Mouse (Mus musculus) limb, embryonic 14.5 days (tissue): ENCODE results near the gene Trim17. TPM values are rescaled to one million over a fixed set of nuclear protein-coding genes. Genes with fewer than 3 reads are reported as not detected.

Experiments
- ATAC-seq: fragments of 200-750 bp; cut with Nextera tagmentation; 2 replicates; pipeline ENCODE4 v1.8.0; 2017; ENCODE audit warnings: low read depth, moderate number of reproducible peaks, moderate TSS enrichment; ENCODE audit not compliant: low FRiP score
- DNase-seq: peaks from one replicate; pipeline ENCODE4 v3.0.0-alpha.2; 2015; ENCODE audit warnings: low spot score
- H3K27ac ChIP-seq: fragments of 300-500 bp; sonication (generic); replicated peaks from 2 replicates; pipeline ENCODE4 v1.5.1; 2014; ENCODE audit warnings: low read depth, mild to moderate bottlenecking, low read length, moderate library complexity, mixed read lengths
- H3K27me3 ChIP-seq: fragments of 300-500 bp; sonication (generic); 2 replicates; pipeline ENCODE4 v1.6.1; 2014; ENCODE audit warnings: low read length, mixed read lengths; ENCODE audit not compliant: control insufficient read depth, insufficient read depth
- H3K36me3 ChIP-seq: fragments of 300-500 bp; sonication (generic); 2 replicates; pipeline ENCODE4 v1.6.1; 2014; ENCODE audit warnings: mild to moderate bottlenecking, low read length, moderate library complexity, mixed read lengths; ENCODE audit not compliant: control insufficient read depth, insufficient read depth
- H3K4me1 ChIP-seq: fragments of 300-500 bp; sonication (generic); 2 replicates; pipeline ENCODE4 v1.6.1; 2014; ENCODE audit warnings: antibody characterized with exemption, low read length, mixed read lengths; ENCODE audit not compliant: control insufficient read depth, insufficient read depth
- H3K4me2 ChIP-seq: fragments of 300-500 bp; sonication (generic); replicated peaks from 2 replicates; pipeline ENCODE4 v1.6.1; 2014; ENCODE audit warnings: low read depth, mild to moderate bottlenecking, low read length, moderate library complexity; ENCODE audit not compliant: severe bottlenecking
- H3K4me3 ChIP-seq: fragments of 300-500 bp; sonication (generic); replicated peaks from 2 replicates; pipeline ENCODE4 v1.5.1; 2014; ENCODE audit warnings: low read length
- H3K9ac ChIP-seq: fragments of 300-500 bp; sonication (generic); 2 replicates; pipeline ENCODE4 v1.6.1; 2014; ENCODE audit warnings: mild to moderate bottlenecking, low read depth, low read length, moderate library complexity; ENCODE audit not compliant: severe bottlenecking
- H3K9me3 ChIP-seq: fragments of 300-500 bp; sonication (generic); 2 replicates; pipeline ENCODE4 v1.6.1; 2016; ENCODE audit warnings: low read length; ENCODE audit not compliant: control insufficient read depth
- POLR2A ChIP-seq: fragments of 200-500 bp; IDR thresholded peaks from 2 replicates; pipeline ENCODE4 v1.8.0; 2012; ENCODE audit warnings: inconsistent platforms, mild to moderate bottlenecking, moderate library complexity, borderline replicate concordance; ENCODE audit not compliant: insufficient read depth, insufficient read length; ENCODE audit errors: extremely low read depth
- WGBS: fragments of 180-500 bp; shearing (Covaris S2); extraction: QIAGEN DNeasy Blood & Tissue Kit; methylation state at CpG from one replicate; pipeline ENCODE4 v1.1.7; 2014; 5-methylcytosine and 5-hydroxymethylcytosine counted together
- polyA plus RNA-seq, 2 experiments: library from polyadenylated mRNA; depleted of rRNA in 1 of 2; stranded (reverse) in 1 of 2; unstranded in 1 of 2; fragments of >200 nt; fragmentation: Nextera tagmentation in 1 of 2; extraction: Ambion mirVana in 1 of 2; gene quantifications; 2 replicates each; pipeline versions ENCODE4 v1.2.1 to v1.2.3; 2012 to 2014

The Trim17 gene
- polyA plus RNA-seq, 2 experiments, result 0.87 to 1.2 TPM

DNA sequence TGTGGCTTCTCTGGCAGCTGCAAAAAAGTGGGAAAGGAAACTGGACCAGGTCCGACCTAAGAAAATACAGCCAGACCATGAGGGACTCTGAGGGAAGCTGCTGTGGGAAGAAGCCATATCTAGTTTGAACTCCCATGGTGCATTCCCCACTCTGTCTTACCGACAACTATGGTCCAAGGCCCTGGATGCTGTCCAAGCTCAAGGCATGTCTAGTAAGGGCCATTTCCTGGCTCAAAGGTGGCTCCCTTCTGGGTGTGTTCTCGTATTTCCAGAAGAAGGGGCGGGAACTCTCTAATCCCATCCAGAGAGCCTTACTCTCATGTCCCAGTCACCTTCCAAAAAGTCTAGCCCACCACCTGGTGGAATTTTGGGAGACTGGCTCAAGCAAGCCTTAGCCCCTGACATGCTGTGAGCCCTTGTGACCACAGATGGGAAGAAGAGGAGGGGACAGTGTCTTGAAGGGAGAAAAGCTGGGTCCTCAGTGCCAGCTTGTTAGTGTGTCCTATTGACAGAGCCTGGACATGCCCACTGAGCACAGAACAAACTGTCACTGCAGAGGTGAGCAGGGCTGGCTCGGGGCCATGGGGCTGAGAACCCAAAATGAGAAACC is 26.0 kb downstream of the Trim17 start:
- no peak for TF ChIP-seq POLR2A
- peak overlapping the region; percentile 95; the same call in 1 of the 2 replicates for H3K4me2 ChIP-seq
- H3K27ac ChIP-seq, result no peak overlapping the region
- peaks cover 15% of the 10 kb centered on the region for H3K4me1 ChIP-seq
- H3K27me3 ChIP-seq, result no peaks in the 10 kb centered on the region
- ATAC-seq (no peak), DNase-seq (no peak)
- H3K36me3 ChIP-seq, result peaks cover 41% of the 10 kb centered on the region
- WGBS, result 57% methylated on average over 5 of the region's 5 CpGs
- H3K4me3 ChIP-seq, result no peak overlapping the region; the same call in 1 of the 2 replicates
- H3K9me3 ChIP-seq, result no peaks in the 10 kb centered on the region
- H3K9ac ChIP-seq, result no peak overlapping the region

DNA sequence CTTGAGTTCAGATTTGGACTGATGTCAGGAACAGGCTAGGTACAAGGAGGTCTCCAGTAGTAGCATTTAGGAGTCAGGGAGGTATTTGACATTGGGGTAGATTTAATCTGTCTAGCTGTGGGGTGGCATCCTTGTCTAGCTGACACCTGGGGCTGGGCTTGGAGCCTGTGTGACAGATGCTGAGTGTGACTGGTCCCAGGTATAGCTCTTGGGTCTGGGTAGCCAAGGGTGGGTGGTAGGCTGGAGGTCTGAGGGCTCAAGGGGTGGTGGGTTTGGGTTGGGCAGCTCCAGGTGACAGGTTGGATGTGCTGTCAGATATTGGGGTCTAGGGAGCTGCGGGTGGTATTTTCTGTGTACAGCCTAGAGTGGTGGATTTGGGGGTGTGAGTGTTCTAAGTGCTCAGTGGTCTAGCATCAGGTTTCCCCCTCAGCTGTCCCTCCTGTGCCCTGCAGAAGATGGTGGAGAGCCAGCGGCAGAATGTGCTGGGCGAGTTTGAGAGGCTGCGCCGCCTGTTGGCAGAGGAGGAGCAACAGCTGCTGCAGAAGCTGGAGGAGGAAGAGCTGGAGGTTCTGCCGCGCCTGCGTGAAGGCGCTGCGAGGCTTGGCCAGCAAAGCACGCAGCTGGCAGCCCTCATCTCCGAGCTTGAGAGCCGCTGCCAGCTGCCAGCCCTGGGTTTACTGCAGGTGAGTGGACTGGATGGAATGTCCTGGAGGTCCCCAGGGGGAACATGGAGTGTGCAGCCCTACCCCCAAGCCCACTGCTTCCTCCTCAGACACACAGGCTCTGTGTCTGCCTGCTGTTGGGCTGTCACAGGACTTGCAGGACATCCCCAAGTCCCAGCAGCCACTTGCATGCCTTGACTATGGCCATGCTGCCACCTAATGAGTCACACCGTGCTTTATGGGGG is 27.3 kb downstream of the Trim17 start:
- Histone ChIP-seq H3K27ac (no peak overlapping the region), H3K9ac (no peak overlapping the region), H3K9me3 (no peaks in the 10 kb centered on the region), H3K4me3 (no peak overlapping the region), H3K4me2 (no peak overlapping the region), H3K36me3 (peaks cover 54% of the 10 kb centered on the region), H3K4me1 (peaks cover 15% of the 10 kb centered on the region), H3K27me3 (no peaks in the 10 kb centered on the region)
- TF ChIP-seq POLR2A, result no peak
- WGBS, result 68% methylated on average over 13 of the region's 14 CpGs
- ATAC-seq (peak; percentile 53), DNase-seq (peak; percentile 45)

DNA sequence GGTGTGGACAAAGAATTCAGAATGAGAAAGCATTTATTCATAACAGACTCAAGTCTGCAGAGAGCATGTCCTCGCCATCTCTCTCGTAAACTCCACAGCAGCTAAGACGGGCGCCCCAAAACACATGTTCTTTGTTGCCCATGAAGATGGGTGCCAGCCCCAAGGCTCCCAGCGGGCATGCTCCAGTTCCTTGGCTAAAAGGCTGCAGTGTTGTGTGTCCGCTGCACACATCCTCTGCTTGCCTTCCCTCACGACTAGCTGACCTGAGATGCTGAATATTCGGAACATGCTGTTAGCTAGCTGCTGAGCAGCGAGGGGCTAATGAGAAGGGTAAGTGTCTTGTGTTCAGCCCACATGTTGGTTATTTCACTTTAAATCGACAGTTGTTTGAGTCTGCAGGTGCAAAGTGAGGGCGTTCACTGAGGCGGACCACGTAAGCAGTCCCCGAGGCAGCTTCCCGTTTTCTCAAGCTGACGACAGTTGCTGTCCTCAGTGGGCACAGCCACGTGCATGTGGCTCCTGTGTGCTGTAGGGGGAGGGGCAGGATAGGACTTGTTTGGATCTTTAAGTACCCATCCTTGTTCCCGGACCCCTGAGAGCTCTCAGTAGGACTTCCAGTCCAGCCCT is 28.1 kb downstream of the Trim17 start:
- no peak overlapping the region for H3K4me2 ChIP-seq
- peaks cover 15% of the 10 kb centered on the region for H3K4me1 ChIP-seq
- TF ChIP-seq POLR2A, result no peak
- DNase-seq (no peak), ATAC-seq (no peak)
- H3K27ac ChIP-seq, result no peak overlapping the region
- WGBS, result 87% methylated on average over 18 of the region's 18 CpGs
- H3K27me3 ChIP-seq, result no peaks in the 10 kb centered on the region
- peaks cover 60% of the 10 kb centered on the region for H3K36me3 ChIP-seq
- H3K9me3 ChIP-seq, result no peaks in the 10 kb centered on the region
- no peak overlapping the region for H3K9ac ChIP-seq
- H3K4me3 ChIP-seq, result no peak overlapping the region

DNA sequence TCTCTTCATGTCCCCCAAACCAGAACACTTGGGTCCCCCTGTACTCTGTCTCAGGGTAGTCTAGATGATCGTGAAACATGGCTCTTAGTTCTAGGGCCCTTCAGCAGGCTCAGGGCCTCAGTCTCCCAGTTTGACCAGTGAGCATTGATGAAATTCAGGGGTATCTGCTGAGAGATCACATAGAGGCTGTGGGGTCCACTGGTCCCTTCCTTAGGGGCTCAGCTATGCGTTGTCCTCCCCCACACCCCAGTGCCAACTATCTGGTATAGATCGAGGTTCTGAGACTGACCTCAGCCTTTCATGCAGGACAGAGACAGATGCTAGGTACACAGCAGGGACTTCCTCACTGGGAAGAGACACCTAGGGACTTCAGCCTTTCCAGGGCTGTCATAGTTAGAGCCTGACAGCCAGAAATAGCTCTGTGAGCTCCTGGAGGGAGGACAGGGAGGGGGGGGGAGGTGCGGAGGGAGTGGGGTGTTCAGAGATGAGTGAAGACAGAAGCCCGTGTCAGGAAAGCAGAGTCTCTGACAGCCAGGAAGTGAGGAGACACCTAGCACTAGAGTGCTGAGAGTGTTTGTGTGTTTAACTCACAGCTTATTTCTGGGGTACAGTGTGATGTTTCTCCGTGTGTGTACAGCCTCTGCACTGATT is 29.3 kb downstream of the Trim17 start:
- no peaks in the 10 kb centered on the region for H3K27me3 ChIP-seq
- H3K27ac ChIP-seq, result no peak overlapping the region
- H3K9ac ChIP-seq, result no peak overlapping the region
- DNase-seq (no peak), ATAC-seq (no peak)
- no peak overlapping the region for H3K4me3 ChIP-seq
- no peak for TF ChIP-seq POLR2A
- peaks cover 14% of the 10 kb centered on the region for H3K4me1 ChIP-seq
- no peaks in the 10 kb centered on the region for H3K9me3 ChIP-seq
- WGBS, result 91% methylated on average over 6 of the region's 6 CpGs
- H3K4me2 ChIP-seq, result no peak overlapping the region
- peaks cover 73% of the 10 kb centered on the region for H3K36me3 ChIP-seq

DNA sequence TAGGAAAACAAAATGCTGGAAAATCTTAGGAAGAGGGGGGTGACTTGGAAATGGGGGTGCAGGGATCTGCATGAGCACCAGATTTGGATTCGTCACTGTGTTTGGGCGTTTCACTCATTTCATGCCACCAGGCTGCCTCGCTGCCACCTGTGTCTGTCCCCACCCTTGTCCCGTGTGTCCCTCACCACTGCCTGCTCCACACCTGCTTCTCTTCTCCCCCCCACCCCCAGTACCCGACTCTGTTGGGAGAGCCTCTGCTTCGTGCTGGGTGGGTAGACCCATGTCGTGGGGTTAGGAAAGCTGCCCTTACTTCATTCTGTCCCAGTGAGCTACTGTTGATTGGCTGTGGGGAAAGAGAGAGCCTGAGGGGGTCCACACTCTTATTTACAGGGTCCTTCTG is 30.2 kb downstream of the Trim17 start:
- Histone ChIP-seq H3K4me1 (peaks cover 5% of the 10 kb centered on the region; the same call in 1 of the 2 replicates), H3K9ac (no peak overlapping the region), H3K27ac (no peak overlapping the region), H3K36me3 (peaks cover 81% of the 10 kb centered on the region), H3K4me3 (no peak overlapping the region), H3K27me3 (no peaks in the 10 kb centered on the region), H3K9me3 (no peaks in the 10 kb centered on the region), H3K4me2 (no peak overlapping the region)
- no peak for DNase-seq
- WGBS, result 86% methylated on average over 7 of the region's 7 CpGs
- TF ChIP-seq POLR2A, result no peak
- no peak for ATAC-seq
